Mouse (Mus musculus) limb, embryonic 15.5 days (tissue): Measurements from ENCODE around the gene H2afz. TPM values are rescaled to one million over a fixed set of nuclear protein-coding genes. Genes with fewer than 3 reads are reported as not detected.
"Not testable (repeated sequence)": the region's sequence is repeated elsewhere in the genome, so short reads cannot be mapped to it uniquely, and the experiment has no call there.

Experiments
- ATAC-seq: fragments of 200-750 bp; cut with Nextera tagmentation; 2 replicates; pipeline ENCODE4 v1.8.0; 2017; ENCODE audit warnings: low read depth, moderate TSS enrichment; ENCODE audit not compliant: insufficient number of reproducible peaks, low FRiP score, low TSS enrichment
- H3K27ac ChIP-seq: fragments of 300-500 bp; sonication (generic); 2 replicates; pipeline ENCODE4 v1.5.1; 2015; ENCODE audit warnings: moderate library complexity, mild to moderate bottlenecking, inconsistent platforms
- H3K27me3 ChIP-seq: fragments of 300-500 bp; sonication (generic); 2 replicates; pipeline ENCODE4 v1.6.1; 2015; ENCODE audit warnings: inconsistent platforms
- H3K36me3 ChIP-seq: fragments of 300-500 bp; sonication (generic); 2 replicates; pipeline ENCODE4 v1.6.1; 2015; ENCODE audit warnings: inconsistent platforms
- H3K4me1 ChIP-seq: fragments of 300-500 bp; sonication (generic); 2 replicates; pipeline ENCODE4 v1.6.1; 2015; ENCODE audit warnings: inconsistent platforms
- H3K4me2 ChIP-seq: fragments of 300-500 bp; sonication (generic); 2 replicates; pipeline ENCODE4 v1.6.1; 2015; ENCODE audit warnings: mild to moderate bottlenecking, inconsistent platforms
- H3K4me3 ChIP-seq: fragments of 300-500 bp; sonication (generic); 2 replicates; pipeline ENCODE4 v1.5.1; 2015; ENCODE audit warnings: mild to moderate bottlenecking, inconsistent platforms
- H3K9ac ChIP-seq: fragments of 300-500 bp; sonication (generic); 2 replicates; pipeline ENCODE4 v1.6.1; 2015; ENCODE audit warnings: inconsistent platforms
- H3K9me3 ChIP-seq: fragments of 300-500 bp; sonication (generic); 2 replicates; pipeline ENCODE4 v1.6.1; 2016; ENCODE audit warnings: inconsistent platforms
- WGBS: fragments of 180-500 bp; shearing (Covaris S2); methylation state at CpG from one replicate; pipeline ENCODE4 v1.1.7; 2015; 5-methylcytosine and 5-hydroxymethylcytosine counted together
- polyA plus RNA-seq: library from polyadenylated mRNA; unstranded; fragments of >200 nt; fragmentation: Nextera tagmentation; extraction: Ambion mirVana; gene quantifications from 2 replicates; pipeline ENCODE4 v1.2.1, GENCODE M21; 2015

H2afz gene
- polyA plus RNA-seq, 1 experiment from 2014 or later, result 1,223 TPM

DNA sequence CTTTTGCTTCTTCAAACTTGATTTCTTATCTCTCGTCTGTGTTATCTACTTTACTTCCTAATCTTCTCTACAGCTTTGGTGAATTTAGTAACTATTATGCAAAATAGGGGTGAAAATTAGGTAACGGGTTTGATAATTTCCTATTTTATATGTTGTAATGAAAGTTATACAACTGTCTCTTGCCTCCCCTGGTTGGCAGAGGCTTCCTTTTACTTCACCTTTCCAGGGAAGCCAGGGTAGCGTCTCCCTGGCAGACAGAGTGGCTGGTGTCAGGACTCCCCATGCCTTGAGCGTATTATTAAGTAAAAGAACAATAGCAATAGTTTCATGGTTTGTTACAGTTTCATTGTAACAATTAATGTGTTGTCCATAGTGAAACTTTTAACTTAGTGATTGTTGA, 29.5 kb downstream of the H2afz start:
- no peaks in the 10 kb centered on the region for H3K9me3 ChIP-seq
- WGBS, result 88% methylated on average over 4 of the region's 4 CpGs
- no peaks in the 10 kb centered on the region for H3K4me1 ChIP-seq
- ATAC-seq, result no peak
- H3K27me3 ChIP-seq, result no peaks in the 10 kb centered on the region
- H3K9ac ChIP-seq, result no peak overlapping the region
- no peak overlapping the region for H3K27ac ChIP-seq
- H3K4me3 ChIP-seq, result no peak overlapping the region
- no peak overlapping the region for H3K4me2 ChIP-seq
- H3K36me3 ChIP-seq, result peaks cover 59% of the 10 kb centered on the region

DNA sequence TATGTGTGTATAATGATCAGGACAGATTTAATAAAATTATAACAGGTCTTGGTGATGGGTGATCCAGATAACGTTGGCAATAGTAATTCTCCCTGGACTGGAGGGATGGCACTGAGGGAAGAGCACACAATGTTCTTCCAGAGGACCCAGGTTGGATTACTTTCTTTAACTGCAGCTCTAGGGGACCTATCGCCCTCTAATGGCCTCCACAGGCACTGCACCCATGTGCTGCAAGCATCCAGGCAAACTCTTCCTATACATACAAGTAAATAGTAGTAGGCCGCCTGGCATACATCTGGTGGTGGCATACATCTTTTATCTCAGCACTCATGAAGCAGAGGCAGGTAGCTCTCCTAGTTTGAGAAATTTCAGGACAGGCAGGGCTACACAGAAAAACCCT, 30.9 kb downstream of the H2afz start:
- no peaks in the 10 kb centered on the region for H3K9me3 ChIP-seq
- no peak overlapping the region for H3K4me3 ChIP-seq
- H3K4me2 ChIP-seq, result no peak overlapping the region
- H3K4me1 ChIP-seq, result no peaks in the 10 kb centered on the region
- H3K27ac ChIP-seq, result no peak overlapping the region
- no peak for ATAC-seq
- no peak overlapping the region for H3K9ac ChIP-seq
- H3K27me3 ChIP-seq, result no peaks in the 10 kb centered on the region
- H3K36me3 ChIP-seq, result peaks cover 45% of the 10 kb centered on the region
- WGBS, result 88% methylated on average over 3 of the region's 3 CpGs

DNA sequence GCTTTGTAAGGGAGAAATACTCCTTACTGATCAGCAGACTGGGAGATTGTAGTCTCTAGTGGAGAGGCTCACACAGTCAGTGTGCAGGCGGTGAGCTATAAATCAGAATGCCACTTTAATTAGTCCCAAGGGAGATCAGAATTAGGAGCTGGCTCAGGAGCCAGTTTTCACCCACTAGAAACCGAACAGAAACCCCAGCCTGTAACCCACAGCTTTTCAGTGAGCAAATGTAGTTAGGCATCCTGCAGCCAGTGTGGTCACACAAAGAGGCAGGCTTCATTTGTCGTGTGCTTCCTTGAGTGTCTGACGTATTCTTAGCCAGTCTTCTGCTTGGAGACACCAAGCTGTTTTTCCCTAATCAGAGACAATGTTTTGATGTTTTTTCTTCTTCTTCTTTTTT, 32.1 kb downstream of the H2afz start:
- peaks cover 45% of the 10 kb centered on the region for H3K36me3 ChIP-seq
- no peak overlapping the region for H3K27ac ChIP-seq
- no peak overlapping the region for H3K4me2 ChIP-seq
- no peaks in the 10 kb centered on the region for H3K27me3 ChIP-seq
- H3K9me3 ChIP-seq, result no peaks in the 10 kb centered on the region
- H3K4me1 ChIP-seq, result no peaks in the 10 kb centered on the region
- 61% methylated on average over 4 of the region's 4 CpGs for WGBS
- H3K9ac ChIP-seq, result no peak overlapping the region
- ATAC-seq, result no peak
- H3K4me3 ChIP-seq, result no peak overlapping the region

DNA sequence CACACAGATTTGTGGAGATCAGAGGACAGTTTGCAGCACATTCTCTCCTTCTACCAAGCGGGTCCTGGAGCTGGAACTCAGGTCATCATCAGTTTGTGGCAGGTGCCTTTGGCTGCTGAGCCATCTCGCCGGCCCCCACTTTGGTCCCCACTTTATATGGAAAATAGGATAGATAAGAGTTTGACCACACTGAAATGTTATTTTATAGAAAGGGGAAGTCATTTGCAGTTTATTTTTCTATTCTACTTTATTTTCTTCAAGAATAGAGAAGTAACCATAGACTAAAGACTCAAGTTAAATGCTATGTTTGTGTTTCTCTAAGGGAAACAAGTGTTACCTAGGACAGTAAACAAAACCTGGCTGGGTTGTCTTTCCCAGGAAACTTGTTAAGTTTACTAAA, 32.6 kb downstream of the H2afz start:
- Histone ChIP-seq H3K9ac (no peak overlapping the region), H3K4me2 (no peak overlapping the region), H3K4me3 (no peak overlapping the region), H3K27ac (no peak overlapping the region), H3K4me1 (no peaks in the 10 kb centered on the region), H3K36me3 (peaks cover 47% of the 10 kb centered on the region), H3K9me3 (no peaks in the 10 kb centered on the region), H3K27me3 (no peaks in the 10 kb centered on the region)
- ATAC-seq, result no peak
- WGBS, result 95% methylated on average over 3 of the region's 3 CpGs

GRCm38 (mm10) chr3:137897685-137898084, 33.4 kb downstream of the H2afz start:
- H3K27me3 ChIP-seq, result no peaks in the 10 kb centered on the region
- H3K4me3 ChIP-seq, result no peak overlapping the region
- no peak overlapping the region for H3K27ac ChIP-seq
- no peaks in the 10 kb centered on the region for H3K4me1 ChIP-seq
- H3K36me3 ChIP-seq, result peaks cover 47% of the 10 kb centered on the region
- H3K4me2 ChIP-seq, result no peak overlapping the region
- H3K9me3 ChIP-seq, result no peaks in the 10 kb centered on the region
- no peak for ATAC-seq
- H3K9ac ChIP-seq, result no peak overlapping the region
- 85% methylated on average over 5 of the region's 5 CpGs for WGBS

- H3K9me3 ChIP-seq, result no peaks in the 10 kb centered on the region
- no peak overlapping the region for H3K27ac ChIP-seq
- H3K36me3 ChIP-seq, result peaks cover 47% of the 10 kb centered on the region
- H3K27me3 ChIP-seq, result no peaks in the 10 kb centered on the region
- ATAC-seq, result no peak
- H3K4me3 ChIP-seq, result no peak overlapping the region
- H3K4me2 ChIP-seq, result no peak overlapping the region
- no peaks in the 10 kb centered on the region for H3K4me1 ChIP-seq
- H3K9ac ChIP-seq, result no peak overlapping the region
- 76% methylated on average over 10 of the region's 10 CpGs for WGBS
Observed at GRCm38 (mm10) chr3:137900149-137900548, 35.9 kb downstream of the H2afz start.

DNA sequence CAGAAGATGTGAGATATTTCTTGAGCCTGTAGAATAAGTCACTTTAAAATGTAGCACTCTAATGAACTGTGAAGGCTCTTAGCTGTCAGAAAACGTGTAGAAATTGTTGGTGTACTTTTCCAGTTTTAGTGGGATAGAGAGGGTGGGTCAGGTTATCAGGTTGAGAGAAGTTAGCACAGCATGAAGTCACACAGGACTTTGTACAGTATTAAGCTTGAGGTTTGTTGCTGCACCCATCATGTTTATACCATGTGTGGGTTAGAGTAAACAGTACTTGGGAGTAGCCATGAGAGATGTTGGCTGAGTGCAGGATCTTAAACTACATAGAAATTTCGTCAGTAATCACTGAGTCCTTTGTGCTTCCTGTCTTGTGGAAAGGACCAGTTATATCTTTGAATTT, 48.8 kb downstream of the H2afz start:
- H3K27ac ChIP-seq, result no peak overlapping the region
- H3K9ac ChIP-seq, result no peak overlapping the region
- peaks cover 6% of the 10 kb centered on the region; the same call in 1 of the 2 replicates for H3K4me1 ChIP-seq
- H3K4me3 ChIP-seq, result no peak overlapping the region
- no peaks in the 10 kb centered on the region for H3K9me3 ChIP-seq
- H3K36me3 ChIP-seq, result peaks cover 4% of the 10 kb centered on the region; the same call in 1 of the 2 replicates
- H3K4me2 ChIP-seq, result no peak overlapping the region
- H3K27me3 ChIP-seq, result no peaks in the 10 kb centered on the region
- WGBS, result 64% methylated on average over 2 of the region's 2 CpGs
- no peak for ATAC-seq

DNA sequence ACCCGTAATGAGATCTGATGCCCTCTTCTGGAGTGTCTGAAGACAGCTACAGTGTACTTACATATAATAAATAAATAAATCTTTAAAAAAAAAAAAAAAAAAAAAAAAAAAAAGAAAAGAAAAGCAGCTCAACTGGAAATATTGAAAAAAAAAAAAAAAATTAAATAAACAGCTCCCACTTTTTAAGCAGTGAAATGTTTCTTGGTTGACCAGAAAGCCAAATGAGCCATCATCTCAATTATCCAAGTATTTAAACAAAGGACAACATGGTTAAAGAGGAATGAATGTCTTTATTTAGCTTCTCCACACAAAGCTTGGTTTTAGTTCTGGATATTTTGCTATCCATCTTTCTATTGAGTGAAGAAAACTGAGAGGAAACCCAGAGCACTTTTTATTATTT, 50.3 kb downstream of the H2afz start:
- not testable (repeated sequence) for H3K9ac ChIP-seq, H3K9me3 ChIP-seq, H3K27me3 ChIP-seq, ATAC-seq, H3K4me2 ChIP-seq, H3K27ac ChIP-seq, H3K36me3 ChIP-seq, H3K4me3 ChIP-seq
- peaks cover 13% of the 10 kb centered on the region for H3K4me1 ChIP-seq
- WGBS, result 80% methylated on average over 1 of the region's 1 CpGs

Other genes starting within 250 kb of the H2afz start
- 13.8 and 18.0 TPM in 2 replicates for gene Ddit4l, start 242.9 kb upstream of the H2afz start, polyA plus RNA-seq
- not detected in 2 replicates for gene Gm21962, start 193.0 kb upstream of the H2afz start, polyA plus RNA-seq
- gene Dnajb14, start 3.2 kb downstream of the H2afz start, polyA plus RNA-seq, result 11.1 and 11.6 TPM in 2 replicates
- gene Lamtor3, start 54.0 kb downstream of the H2afz start, polyA plus RNA-seq, result 116 TPM in 2 replicates
- 10.3 and 10.7 TPM in 2 replicates for gene Dapp1, start 117.1 kb downstream of the H2afz start, polyA plus RNA-seq
- 2.8 and 6.4 TPM in 2 replicates for gene 1110002E22Rik, start 200.6 kb downstream of the H2afz start, polyA plus RNA-seq
- 0.26 and 0.32 TPM in 2 replicates for gene Gm5105, start 202.9 kb downstream of the H2afz start, polyA plus RNA-seq